Comparison of ENCODE assay signal across 7 mouse cellular contexts in the genomic region with DNA sequence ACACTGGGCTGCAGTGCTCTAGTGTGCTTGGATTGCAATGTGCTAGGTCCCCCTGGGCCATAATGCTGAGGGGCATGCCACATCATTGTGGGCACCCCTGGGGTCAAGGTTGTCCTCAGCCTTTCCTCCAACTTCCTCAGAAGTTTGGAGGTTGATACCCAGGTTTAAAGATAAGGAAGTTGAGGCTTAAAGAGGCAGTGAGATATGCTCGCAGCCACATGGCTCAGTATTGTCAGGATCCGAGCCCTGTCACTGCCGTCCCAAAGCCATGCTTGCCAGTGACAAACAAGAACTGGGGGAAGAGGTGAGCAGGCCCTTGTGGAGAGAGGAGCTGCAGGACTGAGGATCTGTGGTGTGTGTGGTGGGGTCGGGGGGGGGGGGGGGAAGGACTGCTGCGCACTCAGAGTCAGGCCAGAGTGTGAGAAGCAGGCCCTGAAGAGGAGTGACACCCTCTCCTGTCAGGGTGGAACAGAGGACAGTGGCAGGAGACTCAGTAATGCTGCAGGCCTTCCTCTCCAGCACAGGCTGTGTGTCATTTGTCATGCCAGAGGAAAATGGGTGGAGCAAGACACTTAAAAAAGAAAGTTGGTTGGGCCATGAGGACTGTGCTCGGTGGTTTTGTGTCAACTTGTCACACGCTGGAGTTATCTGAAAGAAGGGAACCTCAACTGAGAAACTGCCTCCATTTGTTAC.
DNase-seq lines count a peak whose midpoint lies in the region; ATAC-seq and TF ChIP-seq lines count a peak whose summit lies in the region.

No protein-coding gene starts in this region.

- no peak for TF ChIP-seq CTCF in lung, embryonic 14.5 days (IDR thresholded peaks at IDR 0.05; ENCODE audit: low read depth)
- TF ChIP-seq CTCF in lung, adult 2 months (IDR thresholded peaks at IDR 0.05; ENCODE audit: insufficient read depth, low read length): no peak

- no peaks in the 10 kb centered on the region for H3K9me3 ChIP-seq in lung, embryonic 14.5 days (ENCODE audit: low read depth, low read length)
- H3K9me3 ChIP-seq in intestine, embryonic 15.5 days: no peaks in the 10 kb centered on the region
- H3K9me3 ChIP-seq in stomach, embryonic 14.5 days (ENCODE audit: control insufficient read depth, low read depth, low read length): no peaks in the 10 kb centered on the region
- no peaks in the 10 kb centered on the region for H3K9me3 ChIP-seq in midbrain, embryonic 10.5 days (replicated peaks)

- 16% methylated on average over 6 of the region's 7 CpGs for WGBS in lung, embryonic 14.5 days
- WGBS in lung, adult 2 months: 17% methylated on average over 7 of the region's 7 CpGs
- WGBS in intestine, embryonic 15.5 days: 42% methylated on average over 7 of the region's 7 CpGs
- WGBS in stomach, embryonic 14.5 days: 28% methylated on average over 7 of the region's 7 CpGs
- 69% methylated on average over 6 of the region's 7 CpGs for WGBS in midbrain, embryonic 10.5 days

- ATAC-seq in lung, embryonic 14.5 days (ENCODE audit: insufficient read depth): peak; percentile 61
- peak; percentile 26; the same call in 1 of the 2 replicates for ATAC-seq in intestine, embryonic 15.5 days
- ATAC-seq in stomach, embryonic 14.5 days (ENCODE audit: insufficient number of reproducible peaks, insufficient read depth, low FRiP score, low read depth): no peak

- peak; percentile 70 for DNase-seq in lung, embryonic 14.5 days
- DNase-seq in lung, adult 2 months: no peak
- DNase-seq in embryo, embryonic 11 days: peak; percentile 12
- DNase-seq in midbrain, embryonic 10.5 days (ENCODE audit: low spot score): no peak
- DNase-seq in layer of hippocampus, postnatal 25 days (ENCODE audit: extremely low spot score in 1 of 2, low spot score in 1 of 2): no peak

- H3K4me3 ChIP-seq in lung, embryonic 14.5 days (ENCODE audit: low read depth, low read length): no peak overlapping the region
- H3K4me3 ChIP-seq in lung, adult 2 months (replicated peaks; ENCODE audit: extremely low read depth, low read depth, low read length): no peak overlapping the region
- no peak overlapping the region for H3K4me3 ChIP-seq in intestine, embryonic 15.5 days (replicated peaks)
- H3K4me3 ChIP-seq in stomach, embryonic 14.5 days (ENCODE audit: low read depth, low read length): no peak overlapping the region
- no peak overlapping the region for H3K4me3 ChIP-seq in midbrain, embryonic 10.5 days

- TF ChIP-seq POLR2A in lung, adult 2 months (IDR thresholded peaks at IDR 0.05; ENCODE audit: borderline replicate concordance, extremely low read depth, low read depth, low read length): no peak

- H3K27me3 ChIP-seq in lung, embryonic 14.5 days (ENCODE audit: insufficient read depth, low read length): no peaks in the 10 kb centered on the region
- H3K27me3 ChIP-seq in intestine, embryonic 15.5 days (replicated peaks): no peaks in the 10 kb centered on the region
- no peaks in the 10 kb centered on the region for H3K27me3 ChIP-seq in stomach, embryonic 14.5 days (ENCODE audit: control insufficient read depth, insufficient read depth, low read length)
- H3K27me3 ChIP-seq in midbrain, embryonic 10.5 days (ENCODE audit: low read depth, poor library complexity, severe bottlenecking): no peaks in the 10 kb centered on the region

- no peaks in the 10 kb centered on the region for H3K36me3 ChIP-seq in lung, embryonic 14.5 days (ENCODE audit: insufficient read depth)
- H3K36me3 ChIP-seq in intestine, embryonic 15.5 days: no peaks in the 10 kb centered on the region
- H3K36me3 ChIP-seq in stomach, embryonic 14.5 days (ENCODE audit: control insufficient read depth, insufficient read depth, low read length): no peaks in the 10 kb centered on the region
- no peaks in the 10 kb centered on the region for H3K36me3 ChIP-seq in midbrain, embryonic 10.5 days

- no peak overlapping the region for H3K4me2 ChIP-seq in lung, embryonic 14.5 days
- H3K4me2 ChIP-seq in intestine, embryonic 15.5 days (replicated peaks): no peak overlapping the region
- no peak overlapping the region for H3K4me2 ChIP-seq in stomach, embryonic 14.5 days (replicated peaks; ENCODE audit: low read depth, low read length)

- peak overlapping the region; percentile 6 for H3K9ac ChIP-seq in lung, embryonic 14.5 days
- H3K9ac ChIP-seq in intestine, embryonic 15.5 days: no peak overlapping the region
- no peak overlapping the region for H3K9ac ChIP-seq in stomach, embryonic 14.5 days (replicated peaks; ENCODE audit: low read depth, low read length)

- H3K27ac ChIP-seq in lung, embryonic 14.5 days (ENCODE audit: low read depth): peak overlapping the region; percentile 84
- peak overlapping the region; percentile 79 for H3K27ac ChIP-seq in intestine, embryonic 15.5 days
- H3K27ac ChIP-seq in stomach, embryonic 14.5 days (ENCODE audit: low read length): peak overlapping the region; percentile 83
- H3K27ac ChIP-seq in midbrain, embryonic 10.5 days (replicated peaks): no peak overlapping the region; the same call in 1 of the 2 replicates

- H3K4me1 ChIP-seq in lung, embryonic 14.5 days (ENCODE audit: insufficient read depth): peaks cover 24% of the 10 kb centered on the region
- peaks cover 38% of the 10 kb centered on the region for H3K4me1 ChIP-seq in lung, adult 2 months (ENCODE audit: control insufficient read depth, insufficient read depth, low read length)
- peaks cover 25% of the 10 kb centered on the region for H3K4me1 ChIP-seq in intestine, embryonic 15.5 days (replicated peaks)
- peaks cover 28% of the 10 kb centered on the region for H3K4me1 ChIP-seq in stomach, embryonic 14.5 days (ENCODE audit: control insufficient read depth, insufficient read depth, low read length)
- peaks cover 30% of the 10 kb centered on the region for H3K4me1 ChIP-seq in midbrain, embryonic 10.5 days

Comparison
In these comparisons a context has a peak if more than half of its experiments do, and no peak if none do; other contexts are left out.
1. DNase-seq: peak in lung, embryonic 14.5 days (single experiment) and embryo, embryonic 11 days (single experiment); none in lung, adult 2 months (single experiment), midbrain, embryonic 10.5 days (single experiment) and layer of hippocampus, postnatal 25 days (0 of 2).